Mouse (Mus musculus) G1E (cell line): ENCODE results near the gene Acp1.

Source experiments
- CTCF ChIP-seq: IDR thresholded peaks from 2 replicates; pipeline ENCODE4 v1.5.1; 2012; ENCODE audit warnings: low read depth, low read length, inconsistent platforms, mixed read lengths
- GATA1 ChIP-seq: IDR thresholded peaks from 2 replicates; pipeline ENCODE4 v1.6.1; 2012; ENCODE audit warnings: borderline replicate concordance, low read length, inconsistent platforms, mixed read lengths
- GATA2 ChIP-seq: IDR thresholded peaks from 2 replicates; pipeline ENCODE4 v1.6.1; 2012; ENCODE audit warnings: low read depth, low read length, inconsistent platforms, borderline replicate concordance
- POLR2AphosphoS5 ChIP-seq: IDR thresholded peaks from 2 replicates; pipeline ENCODE4 v1.6.1; 2012; ENCODE audit warnings: low read depth, low read length, inconsistent platforms; ENCODE audit not compliant: insufficient replicate concordance

- no peak for TF ChIP-seq CTCF
- TF ChIP-seq GATA1: no peak
- TF ChIP-seq GATA2: no peak
- no peak for TF ChIP-seq POLR2AphosphoS5
Observed at GRCm38 (mm10) chr12:30933299-30933698, 21.9 kb upstream of the Acp1 start.
